Mouse (Mus musculus): ENCODE results near the gene Arfip2. TPM values are rescaled to one million over a fixed set of nuclear protein-coding genes. Genes with fewer than 3 reads are reported as not detected.

The Arfip2 gene
- polyA plus RNA-seq, 1 experiment from 2014 or later, result 39.9 TPM

DNA sequence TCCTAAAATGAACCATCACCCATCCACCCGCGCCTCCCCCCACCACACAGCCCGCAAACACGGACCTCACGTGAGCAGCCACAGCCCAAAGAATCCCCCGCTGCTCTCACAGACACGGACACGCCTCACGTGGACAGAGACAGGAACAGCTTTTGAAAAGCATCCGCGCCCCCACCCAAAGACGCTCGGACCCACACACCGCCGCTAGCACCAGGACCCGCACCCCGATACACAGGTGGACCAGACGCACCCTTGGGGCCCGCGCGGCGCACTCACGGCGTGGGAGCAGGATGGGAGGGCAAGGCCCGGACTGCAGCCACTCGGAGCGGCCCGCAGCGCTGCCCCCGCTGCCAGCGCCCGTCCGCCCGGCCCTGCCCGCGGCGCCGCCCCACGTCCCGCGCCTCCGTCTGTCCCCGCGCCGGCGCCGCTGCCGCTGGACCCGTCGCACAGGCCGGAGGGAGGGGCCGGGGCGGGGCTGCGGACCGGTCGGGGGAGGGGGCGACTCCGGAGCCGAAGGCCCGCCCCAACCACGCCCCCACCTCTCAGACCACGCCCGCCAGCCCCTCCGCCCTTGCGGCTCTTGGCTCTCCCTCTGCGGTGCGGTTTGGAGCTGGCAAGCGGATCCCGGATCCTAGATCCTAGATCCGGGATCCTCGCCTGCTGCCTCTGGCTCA, 7.0 kb downstream of the Arfip2 start, which contains the start of gene Trim3:
Trim3 (minus strand) TSS at position 445 of the 674 bp plus-strand sequence.
- H3K27me3 ChIP-seq (replicated peaks; ENCODE audit: control insufficient read depth, insufficient read depth, low read length), result no peaks in the 10 kb centered on the region
- no peaks in the 10 kb centered on the region for H3K9me3 ChIP-seq (ENCODE audit: control insufficient read depth)
- 0 out of 2 replicates have a peak, but pooled peaks have one; percentile 5 for TF ChIP-seq CTCF (IDR thresholded peaks at IDR 0.05; ENCODE audit: low read depth)
- H3K4me1 ChIP-seq (replicated peaks; ENCODE audit: control insufficient read depth, insufficient read depth, low read length), result no peaks in the 10 kb centered on the region
- under 1% methylated on average over 43 of the region's 71 CpGs for WGBS
- ATAC-seq, result peak; percentile 88
- H3K4me3 ChIP-seq (ENCODE audit: low read depth, low read length), result peak within 1 kb of the TSS; percentile 83
- H3K9ac ChIP-seq (ENCODE audit: low read depth, low read length), result peak within 1 kb of the TSS; percentile 69
- peaks cover 28% of the 10 kb centered on the region for H3K36me3 ChIP-seq (ENCODE audit: control insufficient read depth, insufficient read depth)
- H3K4me2 ChIP-seq (replicated peaks; ENCODE audit: low read depth), result peak within 1 kb of the TSS; percentile 94
- H3K27ac ChIP-seq (ENCODE audit: low read depth, low read length), result peak within 1 kb of the TSS; percentile 54

DNA sequence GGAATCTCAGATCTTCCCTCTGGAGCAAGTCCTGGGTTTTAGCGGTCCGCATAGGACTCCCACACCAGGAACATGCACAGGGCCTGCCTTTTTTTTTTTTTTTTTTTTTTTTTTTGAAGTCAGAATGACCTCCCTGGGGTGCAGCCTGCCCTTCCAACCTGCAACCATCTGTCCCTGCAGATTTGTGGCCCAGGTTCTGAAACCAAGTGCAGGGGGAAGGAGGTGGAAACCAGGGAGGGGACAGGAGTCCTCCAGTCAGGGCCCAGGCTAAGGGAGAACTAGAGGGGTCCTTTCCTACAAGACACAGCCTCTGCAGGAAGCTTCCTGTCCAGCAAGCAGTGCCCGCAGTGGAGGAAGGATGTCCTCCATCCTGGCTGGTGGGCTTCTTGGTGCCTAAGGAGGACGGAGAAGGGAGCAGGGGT, 7.7 kb downstream of the Arfip2 start:
- Histone ChIP-seq H3K36me3 (ENCODE audit: control insufficient read depth, insufficient read depth) (peaks cover 22% of the 10 kb centered on the region), H3K4me1 (replicated peaks; ENCODE audit: control insufficient read depth, insufficient read depth, low read length) (no peaks in the 10 kb centered on the region), H3K27me3 (replicated peaks; ENCODE audit: control insufficient read depth, insufficient read depth, low read length) (no peaks in the 10 kb centered on the region), H3K4me2 (replicated peaks; ENCODE audit: low read depth) (peak overlapping the region; percentile 94), H3K9ac (ENCODE audit: low read depth, low read length) (peak overlapping the region; percentile 69), H3K27ac (ENCODE audit: low read depth, low read length) (no peak overlapping the region), H3K4me3 (ENCODE audit: low read depth, low read length) (peak overlapping the region; percentile 83), H3K9me3 (ENCODE audit: control insufficient read depth) (no peaks in the 10 kb centered on the region)
- WGBS, result 29% methylated on average over 4 of the region's 4 CpGs
- ATAC-seq, result no peak
- TF ChIP-seq CTCF (IDR thresholded peaks at IDR 0.05; ENCODE audit: low read depth), result no peak

DNA sequence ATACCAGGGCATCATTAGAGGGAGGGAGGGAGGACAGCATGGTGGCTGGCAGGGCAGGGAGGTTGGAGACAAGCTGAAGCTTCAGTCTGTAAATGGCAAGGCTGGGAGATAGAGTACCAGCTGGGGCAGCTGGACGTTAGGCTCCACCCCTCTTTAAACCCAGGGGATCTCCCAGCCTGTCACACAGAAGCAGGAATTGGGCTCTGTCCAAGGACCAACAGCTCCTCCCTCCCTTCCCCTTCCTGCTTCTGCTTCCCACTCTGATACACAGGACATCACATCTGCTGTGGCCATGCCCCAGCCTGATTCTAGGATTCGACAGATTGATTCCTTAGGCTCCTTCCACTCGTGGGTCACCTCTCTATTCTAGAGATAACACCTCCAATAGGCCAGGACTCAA, 11.6 kb downstream of the Arfip2 start:
- 30% methylated on average over 3 of the region's 3 CpGs for WGBS
- Histone ChIP-seq H3K27ac (ENCODE audit: low read depth, low read length) (no peak overlapping the region), H3K4me3 (ENCODE audit: low read depth, low read length) (no peak overlapping the region), H3K27me3 (replicated peaks; ENCODE audit: control insufficient read depth, insufficient read depth, low read length) (no peaks in the 10 kb centered on the region), H3K4me1 (replicated peaks; ENCODE audit: control insufficient read depth, insufficient read depth, low read length) (no peaks in the 10 kb centered on the region), H3K9ac (ENCODE audit: low read depth, low read length) (no peak overlapping the region), H3K36me3 (ENCODE audit: control insufficient read depth, insufficient read depth) (peaks cover 10% of the 10 kb centered on the region; the same call in 1 of the 2 replicates), H3K4me2 (replicated peaks; ENCODE audit: low read depth) (no peak overlapping the region), H3K9me3 (ENCODE audit: control insufficient read depth) (no peaks in the 10 kb centered on the region)
- ATAC-seq, result no peak
- no peak for TF ChIP-seq CTCF (IDR thresholded peaks at IDR 0.05; ENCODE audit: low read depth)

DNA sequence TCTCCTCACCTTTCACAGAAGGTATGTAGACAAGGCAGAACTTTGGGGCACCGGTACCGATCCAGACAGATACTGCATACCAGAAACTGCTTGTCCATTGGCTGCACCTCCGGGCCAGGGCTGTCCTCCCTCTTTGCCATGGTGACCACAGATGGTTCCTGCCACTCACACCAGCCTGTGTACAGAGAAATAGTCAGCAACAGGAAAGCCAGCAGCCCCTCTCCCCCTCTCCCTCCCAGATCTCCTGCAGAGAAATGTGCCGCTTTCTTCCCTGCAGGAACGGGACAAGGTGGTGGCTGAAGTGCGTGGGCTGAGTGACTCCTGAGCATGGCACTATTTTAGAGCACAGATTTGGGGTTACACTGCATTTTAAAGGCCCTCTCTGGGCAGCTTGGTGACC, 14.8 kb downstream of the Arfip2 start:
- H3K4me1 ChIP-seq (replicated peaks; ENCODE audit: control insufficient read depth, insufficient read depth, low read length), result no peaks in the 10 kb centered on the region
- no peak overlapping the region for H3K9ac ChIP-seq (ENCODE audit: low read depth, low read length)
- no peak for TF ChIP-seq CTCF (IDR thresholded peaks at IDR 0.05; ENCODE audit: low read depth)
- H3K4me3 ChIP-seq (ENCODE audit: low read depth, low read length), result no peak overlapping the region
- H3K27ac ChIP-seq (ENCODE audit: low read depth, low read length), result no peak overlapping the region
- H3K36me3 ChIP-seq (ENCODE audit: control insufficient read depth, insufficient read depth), result peaks cover 21% of the 10 kb centered on the region
- no peaks in the 10 kb centered on the region for H3K27me3 ChIP-seq (replicated peaks; ENCODE audit: control insufficient read depth, insufficient read depth, low read length)
- H3K9me3 ChIP-seq (ENCODE audit: control insufficient read depth), result no peaks in the 10 kb centered on the region
- WGBS, result 88% methylated on average over 6 of the region's 6 CpGs
- no peak overlapping the region for H3K4me2 ChIP-seq (replicated peaks; ENCODE audit: low read depth)
- ATAC-seq, result 0 out of 2 replicates have a peak, but pooled peaks have one; percentile 13

DNA sequence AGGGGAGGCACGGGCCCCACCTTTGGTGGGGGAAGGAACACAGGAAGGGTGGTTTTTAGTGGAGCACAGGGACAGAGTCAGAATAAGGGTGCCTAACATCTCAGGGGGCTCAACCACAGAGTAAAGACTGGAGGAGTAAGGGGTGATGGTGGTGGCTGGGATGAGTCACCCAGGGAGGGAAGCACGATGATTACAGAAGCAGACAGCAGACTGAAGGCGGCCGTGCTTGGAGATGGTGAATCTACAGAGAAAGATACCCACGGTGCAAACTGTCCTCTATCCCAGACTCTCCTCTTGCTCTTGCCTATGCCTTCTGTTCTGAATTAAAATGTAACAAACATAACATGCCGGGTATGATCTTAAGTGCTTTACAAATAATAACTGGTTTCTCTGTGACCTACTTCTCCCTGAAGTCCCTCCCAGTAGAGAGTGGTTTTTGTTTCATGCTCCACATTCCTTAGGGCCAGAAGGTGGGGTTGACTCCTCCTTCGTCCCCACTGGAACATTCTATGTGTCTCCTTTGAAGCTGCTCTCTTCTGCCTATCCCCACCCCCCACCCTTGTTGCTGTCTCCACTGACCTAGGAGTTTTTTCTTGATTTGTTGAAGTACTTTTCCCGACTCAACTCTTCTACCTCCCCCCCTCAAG, 18.4 kb downstream of the Arfip2 start:
- H3K4me2 ChIP-seq (replicated peaks; ENCODE audit: low read depth), result no peak overlapping the region
- 71% methylated on average over 8 of the region's 8 CpGs for WGBS
- no peak for ATAC-seq
- no peak overlapping the region for H3K9ac ChIP-seq (ENCODE audit: low read depth, low read length)
- no peak overlapping the region for H3K27ac ChIP-seq (ENCODE audit: low read depth, low read length)
- TF ChIP-seq CTCF (IDR thresholded peaks at IDR 0.05; ENCODE audit: low read depth), result no peak
- H3K27me3 ChIP-seq (replicated peaks; ENCODE audit: control insufficient read depth, insufficient read depth, low read length), result no peaks in the 10 kb centered on the region
- no peak overlapping the region for H3K4me3 ChIP-seq (ENCODE audit: low read depth, low read length)
- H3K9me3 ChIP-seq (ENCODE audit: control insufficient read depth), result no peaks in the 10 kb centered on the region
- H3K36me3 ChIP-seq (ENCODE audit: control insufficient read depth, insufficient read depth), result peaks cover 53% of the 10 kb centered on the region
- no peaks in the 10 kb centered on the region for H3K4me1 ChIP-seq (replicated peaks; ENCODE audit: control insufficient read depth, insufficient read depth, low read length)

DNA sequence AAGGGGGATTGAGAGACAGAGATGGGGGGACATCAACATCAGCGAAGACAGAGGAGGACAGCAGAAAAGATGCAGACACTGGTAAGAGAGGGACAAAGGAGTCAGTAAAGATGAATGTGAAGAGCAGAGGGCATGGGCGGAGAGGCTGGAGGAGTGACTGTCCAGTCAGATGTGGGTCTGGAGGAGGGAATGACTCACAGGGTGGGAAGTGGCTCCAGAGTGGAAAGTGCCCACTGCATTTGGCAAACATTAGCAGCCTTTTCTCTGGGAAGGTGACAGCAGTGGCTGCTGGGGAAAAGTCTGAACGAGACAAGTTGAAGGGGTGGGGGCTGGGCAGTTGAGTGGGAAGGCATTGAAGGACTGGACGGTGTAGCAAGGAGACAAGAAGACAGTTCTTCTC, 19.2 kb downstream of the Arfip2 start:
- H3K27me3 ChIP-seq (replicated peaks; ENCODE audit: control insufficient read depth, insufficient read depth, low read length), result no peaks in the 10 kb centered on the region
- no peak overlapping the region for H3K4me3 ChIP-seq (ENCODE audit: low read depth, low read length)
- no peak for TF ChIP-seq CTCF (IDR thresholded peaks at IDR 0.05; ENCODE audit: low read depth)
- H3K9ac ChIP-seq (ENCODE audit: low read depth, low read length), result no peak overlapping the region
- H3K27ac ChIP-seq (ENCODE audit: low read depth, low read length), result no peak overlapping the region
- H3K4me2 ChIP-seq (replicated peaks; ENCODE audit: low read depth), result no peak overlapping the region
- H3K9me3 ChIP-seq (ENCODE audit: control insufficient read depth), result no peaks in the 10 kb centered on the region
- ATAC-seq, result no peak
- H3K4me1 ChIP-seq (replicated peaks; ENCODE audit: control insufficient read depth, insufficient read depth, low read length), result no peaks in the 10 kb centered on the region
- peaks cover 57% of the 10 kb centered on the region for H3K36me3 ChIP-seq (ENCODE audit: control insufficient read depth, insufficient read depth)
- WGBS, result 76% methylated on average over 4 of the region's 4 CpGs
